Mouse (Mus musculus) spleen, adult 2 months (tissue): ENCODE measurements around the gene Smagp.

Experiments used
- CTCF ChIP-seq: fragments of 200-500 bp; IDR thresholded peaks from 2 replicates; pipeline ENCODE4 v1.5.1; 2011; ENCODE audit warnings: mild to moderate bottlenecking, inconsistent platforms; ENCODE audit not compliant: insufficient read depth, insufficient read length, insufficient replicate concordance; ENCODE audit errors: extremely low read depth
- POLR2A ChIP-seq: fragments of 200-500 bp; IDR thresholded peaks from 2 replicates; pipeline ENCODE4 v1.6.1; 2011; ENCODE audit warnings: low read depth, low read length, inconsistent platforms

GRCm38 (mm10) chr15:100575366-100575765 is 61.4 kb downstream of the Smagp start:
- no peak for TF ChIP-seq POLR2A
- TF ChIP-seq CTCF = no peak
